Mouse (Mus musculus) liver, embryonic 11.5 days (tissue): ENCODE data around the gene Osbp2. TPM values are rescaled to one million over a fixed set of nuclear protein-coding genes. Genes with fewer than 3 reads are reported as not detected.

Source experiments
- ATAC-seq: fragments of 200-750 bp; cut with Nextera tagmentation; replicated peaks from 2 replicates; pipeline ENCODE4 v1.8.0; 2017; ENCODE audit warnings: moderate number of reproducible peaks, mild to moderate bottlenecking, moderate TSS enrichment, moderate library complexity; ENCODE audit not compliant: low FRiP score
- DNase-seq: peaks from one replicate; pipeline ENCODE4 v3.0.0-alpha.2; 2017; ENCODE audit warnings: low spot score
- H3K27ac ChIP-seq: fragments of 300-500 bp; sonication (generic); 2 replicates; pipeline ENCODE4 v1.5.1; 2014; ENCODE audit warnings: mild to moderate bottlenecking, low read depth, low read length, control low read depth
- H3K27me3 ChIP-seq: fragments of 300-500 bp; sonication (generic); replicated peaks from 2 replicates; pipeline ENCODE4 v1.6.1; 2014; ENCODE audit warnings: low read length, mixed read lengths; ENCODE audit not compliant: control insufficient read depth, insufficient read depth
- H3K36me3 ChIP-seq: fragments of 300-500 bp; sonication (generic); 2 replicates; pipeline ENCODE4 v1.6.1; 2014; ENCODE audit warnings: mild to moderate bottlenecking, low read length, moderate library complexity, mixed read lengths; ENCODE audit not compliant: control insufficient read depth, insufficient read depth
- H3K4me1 ChIP-seq: fragments of 300-500 bp; sonication (generic); replicated peaks from 2 replicates; pipeline ENCODE4 v1.6.1; 2014; ENCODE audit warnings: low read length, mixed read lengths; ENCODE audit not compliant: control insufficient read depth, insufficient read depth
- H3K4me2 ChIP-seq: fragments of 300-500 bp; sonication (generic); 2 replicates; pipeline ENCODE4 v1.6.1; 2014; ENCODE audit warnings: mild to moderate bottlenecking, control low read depth, moderate library complexity
- H3K4me3 ChIP-seq: fragments of 300-500 bp; sonication (generic); 2 replicates; pipeline ENCODE4 v1.5.1; 2014; ENCODE audit warnings: low read depth, low read length, control low read depth
- H3K9ac ChIP-seq: fragments of 300-500 bp; sonication (generic); 2 replicates; pipeline ENCODE4 v1.6.1; 2014; ENCODE audit warnings: low read depth, low read length, control low read depth
- H3K9me3 ChIP-seq: fragments of 300-500 bp; sonication (generic); 2 replicates; pipeline ENCODE4 v1.6.1; 2016; ENCODE audit warnings: low read length, inconsistent platforms, mixed read lengths; ENCODE audit not compliant: control insufficient read depth
- WGBS: fragments of 180-500 bp; shearing (Covaris S2); extraction: QIAGEN DNeasy Blood & Tissue Kit; methylation state at CpG from one replicate; pipeline ENCODE4 v1.1.7; 2014; 5-methylcytosine and 5-hydroxymethylcytosine counted together
- polyA plus RNA-seq: library from polyadenylated mRNA; unstranded; fragments of >200 nt; fragmentation: Nextera tagmentation; extraction: Ambion mirVana; gene quantifications from 2 replicates; pipeline ENCODE4 v1.2.1, GENCODE M21; 2014

Gene Osbp2
- polyA plus RNA-seq, 1 experiment from 2014 or later: 0.38 TPM

DNA sequence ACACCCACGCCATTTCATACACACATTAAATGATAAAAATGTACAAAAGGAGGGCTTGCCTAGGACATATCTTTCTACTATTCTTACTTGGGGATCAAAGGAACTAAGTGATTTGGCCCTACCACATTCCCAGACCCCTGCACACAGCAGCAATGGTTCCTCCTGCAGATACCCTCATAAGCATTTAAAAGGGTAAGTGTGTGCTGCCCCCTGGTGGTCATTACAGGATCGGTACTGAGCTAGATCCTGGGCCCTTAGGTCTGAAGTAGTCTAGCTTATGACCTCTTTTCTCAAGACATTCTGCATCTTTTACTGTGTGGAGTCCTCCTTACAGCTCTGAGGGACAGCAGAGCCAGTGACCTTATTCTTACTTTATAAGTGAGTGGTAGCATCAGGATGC, 16.1 kb upstream of the Osbp2 start:
- no peaks in the 10 kb centered on the region; the same call in 1 of the 2 replicates for H3K4me1 ChIP-seq
- no peaks in the 10 kb centered on the region for H3K9me3 ChIP-seq
- H3K9ac ChIP-seq: no peak overlapping the region
- H3K27ac ChIP-seq: no peak overlapping the region
- ATAC-seq (peak; percentile 45; the same call in 1 of the 2 replicates), DNase-seq (peak; percentile 57)
- no peak overlapping the region for H3K4me3 ChIP-seq
- no peak overlapping the region for H3K4me2 ChIP-seq
- 0 out of 2 replicates have a peak, but pooled peaks cover 3% of the 10 kb centered on the region for H3K27me3 ChIP-seq
- no peaks in the 10 kb centered on the region for H3K36me3 ChIP-seq
- WGBS: 37% methylated on average over 2 of the region's 2 CpGs

DNA sequence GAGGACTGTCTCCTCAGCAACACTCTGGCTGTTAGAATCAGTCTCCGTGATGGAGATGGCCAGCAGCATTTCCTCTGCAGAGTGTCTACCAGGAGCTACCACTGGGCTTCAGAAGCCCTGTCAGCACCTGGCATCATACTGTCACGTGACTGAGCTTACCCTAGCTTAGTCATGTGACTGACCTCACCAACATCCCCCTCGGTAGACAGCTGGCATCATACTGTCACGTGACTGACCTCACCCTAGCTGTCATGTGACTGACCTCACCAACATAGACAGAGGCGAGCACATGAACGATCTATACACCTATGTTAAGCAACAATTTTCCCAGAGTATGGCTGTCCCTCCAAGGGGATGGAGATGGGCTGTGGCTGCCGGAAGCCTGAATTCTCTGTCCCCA, 15.0 kb upstream of the Osbp2 start:
- no peak overlapping the region for H3K4me2 ChIP-seq
- H3K9ac ChIP-seq: no peak overlapping the region
- H3K4me1 ChIP-seq: no peaks in the 10 kb centered on the region
- H3K36me3 ChIP-seq: no peaks in the 10 kb centered on the region
- H3K27ac ChIP-seq: no peak overlapping the region
- 0 out of 2 replicates have a peak, but pooled peaks cover 3% of the 10 kb centered on the region for H3K27me3 ChIP-seq
- H3K9me3 ChIP-seq: no peaks in the 10 kb centered on the region
- no peak overlapping the region for H3K4me3 ChIP-seq
- DNase-seq (no peak), ATAC-seq (no peak)
- WGBS: 72% methylated on average over 7 of the region's 7 CpGs

DNA sequence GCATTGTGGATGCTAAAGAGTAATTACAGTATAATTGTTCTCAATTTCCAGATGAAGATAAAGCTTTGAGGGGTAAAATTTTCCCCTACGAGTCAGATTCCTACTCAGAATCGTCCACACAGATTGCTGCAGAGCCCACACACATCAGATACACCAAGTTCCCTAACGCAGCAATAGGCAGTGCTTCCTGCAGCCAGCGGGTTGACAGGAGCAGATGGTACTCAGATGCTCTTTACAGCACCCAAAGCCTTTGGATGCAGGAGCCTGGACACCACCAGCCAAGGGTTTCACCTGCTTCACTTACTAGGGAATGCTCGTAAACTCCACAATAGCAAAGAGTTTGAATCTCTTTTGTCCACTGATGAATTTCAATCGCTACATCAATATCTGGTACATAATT, 12.7 kb upstream of the Osbp2 start:
- WGBS: 68% methylated on average over 6 of the region's 6 CpGs
- ATAC-seq: no peak

DNA sequence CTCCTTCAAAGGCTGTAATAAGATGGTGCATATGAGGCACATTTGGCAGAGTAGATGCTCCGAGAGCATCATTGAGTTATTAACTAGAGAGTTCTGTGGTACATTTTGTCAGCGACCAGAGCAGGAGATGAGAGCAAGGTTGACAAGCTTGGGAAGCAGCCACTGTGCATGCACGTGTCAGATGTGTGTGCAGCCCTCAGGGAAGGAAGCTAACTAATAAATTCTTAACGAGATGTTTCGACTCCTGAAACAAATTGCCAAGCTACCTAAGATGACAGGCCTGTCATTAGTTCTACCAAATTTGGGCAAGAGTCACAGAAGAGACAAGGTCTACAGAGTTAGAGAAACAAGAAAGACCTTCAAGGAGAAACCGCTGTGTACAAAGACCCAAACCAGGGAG, 640 bp upstream of the Osbp2 start:
- DNase-seq: no peak
- Histone ChIP-seq H3K4me1 (peaks cover 3% of the 10 kb centered on the region), H3K4me2 (peak overlapping the region; percentile 94), H3K27ac (no peak overlapping the region), H3K9me3 (no peaks in the 10 kb centered on the region), H3K36me3 (no peaks in the 10 kb centered on the region), H3K4me3 (peak overlapping the region; percentile 57), H3K9ac (no peak overlapping the region), H3K27me3 (peaks cover 26% of the 10 kb centered on the region)
- 42% methylated on average over 6 of the region's 6 CpGs for WGBS
- ATAC-seq: no peak

More for the DNA sequence above, 12.7 kb upstream of the Osbp2 start:
- Histone ChIP-seq H3K36me3 (no peaks in the 10 kb centered on the region), H3K4me3 (no peak overlapping the region), H3K9ac (no peak overlapping the region), H3K4me2 (no peak overlapping the region), H3K27me3 (0 out of 2 replicates have a peak, but pooled peaks cover 2% of the 10 kb centered on the region), H3K27ac (no peak overlapping the region), H3K4me1 (no peaks in the 10 kb centered on the region), H3K9me3 (no peaks in the 10 kb centered on the region)
- no peak for DNase-seq

DNA sequence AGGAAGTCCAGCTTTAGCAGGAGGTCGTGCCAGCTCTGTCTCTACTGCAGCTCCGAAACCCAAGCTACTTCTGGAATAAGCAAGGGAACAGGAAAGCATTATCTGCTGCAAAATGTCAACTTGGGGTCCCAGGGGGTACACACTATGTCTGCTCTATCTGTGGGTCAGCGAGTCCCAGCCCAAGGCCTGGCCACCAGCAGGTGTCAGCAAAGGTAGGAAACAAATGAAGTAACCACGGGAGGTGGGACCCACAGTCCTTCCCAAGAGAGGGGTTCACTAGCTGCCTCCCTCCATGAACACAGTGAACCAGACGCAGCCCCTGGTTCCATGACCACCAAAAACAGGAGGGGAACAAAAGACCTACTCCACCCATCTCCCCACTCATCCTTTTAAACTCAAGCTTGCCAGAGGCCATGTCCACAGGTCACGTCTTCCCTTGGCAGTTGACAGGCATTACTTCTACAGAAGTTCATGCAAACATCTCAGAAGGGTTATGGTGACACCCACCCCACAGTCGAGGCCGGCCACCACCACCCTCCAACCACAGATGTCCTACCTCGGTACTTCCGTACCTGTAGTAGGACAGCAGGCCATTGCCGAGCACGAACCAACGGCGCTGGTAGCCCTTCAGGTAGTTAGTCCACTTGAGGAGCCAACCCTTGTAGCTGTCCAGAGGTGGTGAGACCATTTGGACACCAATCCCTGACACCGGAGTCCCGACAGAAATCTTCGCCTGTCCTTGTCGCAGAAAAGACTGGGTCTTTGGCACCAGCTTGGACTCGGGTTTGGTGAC, 846 bp downstream of the Osbp2 start:
- H3K27me3 ChIP-seq: peaks cover 26% of the 10 kb centered on the region
- H3K9me3 ChIP-seq: no peaks in the 10 kb centered on the region
- H3K36me3 ChIP-seq: no peaks in the 10 kb centered on the region
- DNase-seq (no peak), ATAC-seq (no peak)
- H3K4me1 ChIP-seq: peaks cover 3% of the 10 kb centered on the region
- 67% methylated on average over 19 of the region's 19 CpGs for WGBS
- H3K4me3 ChIP-seq: peak overlapping the region; percentile 57
- peak overlapping the region; percentile 94 for H3K4me2 ChIP-seq
- H3K9ac ChIP-seq: no peak overlapping the region
- H3K27ac ChIP-seq: no peak overlapping the region

DNA sequence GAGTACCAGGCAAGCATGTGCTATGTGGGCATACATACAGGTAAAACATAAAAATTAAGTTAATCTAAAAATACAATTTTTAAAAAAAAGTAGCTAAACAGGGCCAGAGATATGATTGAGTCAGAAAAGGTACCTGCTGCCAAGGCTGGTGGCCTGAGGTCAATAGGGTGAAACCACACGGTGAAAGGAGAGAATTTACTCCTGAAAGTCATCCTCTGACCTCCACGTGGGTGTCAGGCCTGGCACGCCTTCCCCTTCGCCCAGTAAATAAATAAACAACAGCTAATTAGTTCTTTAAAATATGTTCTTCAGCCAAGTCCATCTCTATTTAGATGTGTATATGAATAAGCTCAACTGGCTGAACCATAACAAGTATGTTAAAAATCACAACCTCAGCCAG, 3.3 kb downstream of the Osbp2 start:
- H3K4me1 ChIP-seq: peaks cover 3% of the 10 kb centered on the region
- no peak overlapping the region for H3K4me2 ChIP-seq
- H3K36me3 ChIP-seq: no peaks in the 10 kb centered on the region
- DNase-seq (no peak), ATAC-seq (no peak)
- peaks cover 24% of the 10 kb centered on the region for H3K27me3 ChIP-seq
- H3K4me3 ChIP-seq: no peak overlapping the region
- no peak overlapping the region for H3K9ac ChIP-seq
- H3K9me3 ChIP-seq: no peaks in the 10 kb centered on the region
- H3K27ac ChIP-seq: no peak overlapping the region
- 77% methylated on average over 4 of the region's 4 CpGs for WGBS

DNA sequence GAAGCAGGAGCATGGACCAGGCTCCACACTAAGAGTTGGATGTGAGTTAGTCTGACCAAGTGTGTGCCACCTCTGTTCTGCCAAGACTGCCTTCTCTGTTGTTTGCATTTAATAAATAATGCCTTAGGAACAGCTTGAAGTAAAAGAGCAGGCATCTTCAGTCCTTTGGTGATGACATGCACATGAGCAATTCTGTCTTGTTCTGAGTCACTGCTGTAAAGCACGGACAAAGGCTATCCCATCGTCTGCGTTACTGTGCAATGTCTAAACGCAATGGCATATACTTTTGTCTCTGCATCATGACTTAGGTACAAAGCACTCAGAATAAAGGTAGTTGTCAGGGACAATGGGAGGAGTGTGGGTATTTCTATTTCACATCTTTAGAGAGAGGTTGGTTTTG, 3.9 kb downstream of the Osbp2 start:
- no peaks in the 10 kb centered on the region for H3K9me3 ChIP-seq
- ATAC-seq: no peak
- H3K4me1 ChIP-seq: peaks cover 3% of the 10 kb centered on the region
- H3K36me3 ChIP-seq: no peaks in the 10 kb centered on the region
- no peak overlapping the region for H3K9ac ChIP-seq
- WGBS: 86% methylated on average over 4 of the region's 4 CpGs
- H3K4me3 ChIP-seq: no peak overlapping the region
- H3K27me3 ChIP-seq: peaks cover 24% of the 10 kb centered on the region
- H3K4me2 ChIP-seq: no peak overlapping the region
- DNase-seq: no peak
- no peak overlapping the region for H3K27ac ChIP-seq

DNA sequence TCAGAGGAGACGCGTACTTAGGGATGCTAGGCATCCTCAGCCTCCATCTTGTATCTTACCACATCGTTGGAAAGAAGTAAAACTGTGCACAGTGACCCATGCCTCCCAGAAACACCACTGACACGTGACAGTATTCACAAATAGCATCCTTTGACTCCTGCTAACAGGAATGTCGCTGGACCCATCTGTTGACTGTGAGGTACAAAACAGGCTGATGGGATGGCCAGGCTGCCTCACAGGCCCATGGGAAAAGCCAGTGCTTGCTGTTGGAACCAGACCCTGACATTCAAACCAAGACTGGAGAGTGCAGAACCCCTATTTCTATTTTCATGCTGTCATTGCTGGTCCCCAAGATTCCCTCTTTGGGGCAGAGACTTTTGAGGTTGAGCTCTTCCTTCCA, 5.8 kb downstream of the Osbp2 start:
- no peak for ATAC-seq

DNA sequence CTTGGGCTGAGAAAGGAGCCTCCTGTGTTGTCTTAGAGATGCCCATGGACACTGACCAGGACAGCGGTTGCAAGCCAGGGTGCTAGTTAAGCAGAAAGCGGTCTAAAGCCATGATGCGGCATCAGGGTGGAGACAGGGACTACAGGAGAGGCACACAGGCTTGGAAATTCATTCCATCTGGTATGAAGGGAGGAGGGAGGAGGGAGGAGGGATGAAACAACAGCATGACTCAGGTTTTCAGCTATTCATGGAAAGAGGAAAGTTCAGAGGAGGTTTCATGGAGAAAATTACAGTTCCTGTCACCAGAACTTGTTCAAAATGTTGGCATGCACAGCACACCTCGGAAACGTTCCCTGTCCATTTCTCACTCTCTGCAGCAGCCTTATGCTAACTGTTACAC, 7.9 kb downstream of the Osbp2 start:
- H3K27ac ChIP-seq: no peak overlapping the region
- H3K27me3 ChIP-seq: no peaks in the 10 kb centered on the region
- no peak overlapping the region for H3K9ac ChIP-seq
- WGBS: 87% methylated on average over 5 of the region's 5 CpGs
- DNase-seq (no peak), ATAC-seq (no peak)
- no peaks in the 10 kb centered on the region for H3K36me3 ChIP-seq
- no peaks in the 10 kb centered on the region for H3K9me3 ChIP-seq
- H3K4me2 ChIP-seq: no peak overlapping the region
- H3K4me1 ChIP-seq: no peaks in the 10 kb centered on the region
- H3K4me3 ChIP-seq: no peak overlapping the region

More for the DNA sequence above, 5.8 kb downstream of the Osbp2 start:
- H3K4me1 ChIP-seq: no peaks in the 10 kb centered on the region
- H3K4me3 ChIP-seq: no peak overlapping the region
- no peak overlapping the region for H3K9ac ChIP-seq
- no peak for DNase-seq
- H3K27me3 ChIP-seq: peaks cover 13% of the 10 kb centered on the region
- WGBS: 73% methylated on average over 5 of the region's 5 CpGs
- no peaks in the 10 kb centered on the region for H3K9me3 ChIP-seq
- H3K36me3 ChIP-seq: no peaks in the 10 kb centered on the region
- no peak overlapping the region for H3K27ac ChIP-seq
- no peak overlapping the region for H3K4me2 ChIP-seq
